Mouse (Mus musculus): ENCODE data around the gene Rapgef3.
A peak's percentile ranks its signal among the peaks of the same experiment; 100 is the strongest.

Gene Rapgef3

GRCm38 (mm10) chr15:97721008-97721701, 46.6 kb downstream of the Rapgef3 start:
- no peak for DNase-seq (ENCODE audit: low read depth, low spot score)

DNA sequence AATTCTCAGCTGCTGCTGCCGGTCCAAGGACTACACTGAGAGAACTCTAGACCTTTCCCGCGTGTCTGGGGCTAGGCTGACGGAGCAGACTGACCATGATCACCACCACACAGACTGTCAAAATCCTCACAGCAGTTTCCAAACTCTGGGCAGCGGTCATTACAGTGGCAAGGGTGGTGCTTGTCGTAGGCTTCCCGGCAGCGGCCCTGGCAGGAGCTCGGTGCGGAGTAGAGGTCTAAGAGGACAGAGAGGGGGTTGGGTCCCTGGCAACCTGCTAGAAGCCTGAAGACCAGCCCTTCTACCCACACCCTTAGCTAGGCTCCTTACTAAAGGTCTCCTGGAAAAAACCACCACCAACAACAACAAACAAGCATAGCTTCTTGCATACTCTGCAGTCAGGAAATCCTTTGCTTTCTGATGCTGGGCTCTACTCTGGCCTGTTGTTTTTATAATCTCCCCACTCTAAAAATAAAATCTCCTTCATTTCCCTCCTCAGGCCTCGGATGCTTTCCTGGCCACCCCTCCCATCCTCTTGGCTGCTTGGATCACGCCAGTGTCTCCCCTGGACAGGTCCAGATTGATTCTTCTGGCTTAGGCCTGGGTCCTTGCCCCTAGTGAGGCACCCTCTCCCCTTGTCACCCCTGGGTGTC, 47.6 kb downstream of the Rapgef3 start:
- no peak for DNase-seq (ENCODE audit: low read depth, low spot score)

- no peak for DNase-seq (ENCODE audit: low read depth, low spot score)
These were observed 48.3 kb downstream of the Rapgef3 start for GRCm38 (mm10) chr15:97719494-97719893.

GRCm38 (mm10) chr15:97718535-97719155, 49.1 kb downstream of the Rapgef3 start:
- no peak for DNase-seq (ENCODE audit: low read depth, low spot score)

- peak; percentile 50 for DNase-seq (ENCODE audit: low read depth, low spot score)
These were observed 49.8 kb downstream of the Rapgef3 start for GRCm38 (mm10) chr15:97717861-97718534.

GRCm38 (mm10) chr15:97716782-97717181, 51.0 kb downstream of the Rapgef3 start:
- DNase-seq (ENCODE audit: low read depth, low spot score), result no peak

GRCm38 (mm10) chr15:97715734-97716133, 52.0 kb downstream of the Rapgef3 start:
- DNase-seq (ENCODE audit: low read depth, low spot score), result no peak

DNA sequence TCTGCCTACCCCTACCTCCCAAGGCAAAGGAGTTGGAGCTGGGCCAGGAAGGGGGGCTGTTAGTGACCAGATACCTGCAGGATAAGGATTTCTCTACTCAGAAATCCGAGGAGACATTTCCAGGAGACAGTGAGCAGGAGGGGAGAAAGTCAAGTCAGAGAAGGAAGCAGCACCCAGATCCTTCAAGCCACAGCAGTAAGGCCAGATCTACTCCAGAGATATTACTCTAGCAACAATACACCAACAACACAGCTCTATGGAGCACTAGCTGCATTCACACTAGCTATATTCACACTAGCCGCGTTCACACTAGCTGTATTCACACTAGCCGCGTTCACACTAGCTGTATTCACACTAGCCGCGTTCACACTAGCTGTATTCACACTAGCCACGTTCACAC, 52.7 kb downstream of the Rapgef3 start:
- no peak for DNase-seq (ENCODE audit: low read depth, low spot score)

- no peak for DNase-seq (ENCODE audit: low read depth, low spot score)
These were observed 55.2 kb downstream of the Rapgef3 start for GRCm38 (mm10) chr15:97712546-97712945.

GRCm38 (mm10) chr15:97710906-97711305, 56.9 kb downstream of the Rapgef3 start:
- no peak for DNase-seq (ENCODE audit: low read depth, low spot score)

DNA sequence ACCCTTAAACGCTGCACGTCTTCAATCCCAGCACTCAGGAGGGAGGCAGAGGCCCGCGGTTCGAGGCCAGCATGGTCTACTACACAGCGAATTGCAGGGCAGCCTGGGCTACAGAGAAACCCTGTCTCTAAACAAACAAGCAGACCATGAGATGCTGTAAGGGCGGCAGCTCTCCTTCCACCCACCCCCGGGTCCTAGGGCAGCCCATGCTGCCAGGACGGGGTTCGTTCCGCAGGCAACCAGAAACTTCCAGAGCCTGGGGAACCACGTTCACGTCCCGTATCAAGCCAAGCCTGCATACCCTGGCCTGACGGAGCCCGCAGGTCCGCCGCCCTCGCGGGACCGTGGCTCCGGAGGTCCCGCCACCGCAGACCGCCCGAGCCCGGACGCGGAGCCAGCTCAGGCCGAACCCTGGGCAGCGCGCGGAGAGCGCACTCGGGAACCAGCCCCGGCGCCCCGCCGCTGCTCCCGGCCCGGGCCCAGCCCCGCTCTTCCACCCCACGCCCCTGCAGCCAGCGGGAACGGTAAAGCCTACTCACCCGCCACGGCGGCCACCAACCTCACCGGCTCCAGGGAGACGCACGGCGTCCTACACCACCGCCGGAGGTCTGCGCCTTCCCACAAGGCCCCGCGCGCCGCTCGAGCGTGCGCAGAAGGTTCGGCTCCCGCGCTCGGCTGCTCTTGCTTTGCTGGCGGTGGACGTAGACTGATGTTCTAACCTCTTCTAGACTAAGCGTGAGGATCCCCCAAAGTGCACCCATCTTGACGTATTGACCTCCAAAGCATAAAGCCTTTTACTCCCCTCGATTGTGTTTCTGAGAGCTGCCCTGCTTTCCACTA, 62.3 kb downstream of the Rapgef3 start, which contains the start of gene Rpap3:
TSS of gene Rpap3 (minus strand) at position 615 of the 840 bp plus-strand sequence.
- DNase-seq (ENCODE audit: low read depth, low spot score), result peak; percentile 78

GRCm38 (mm10) chr15:97696616-97697015, 71.2 kb downstream of the Rapgef3 start:
- DNase-seq (ENCODE audit: low read depth, low spot score), result no peak

Measured in ES-CJ7 (cell line).